Mouse (Mus musculus): ENCODE measurements around the gene Zfp462.

DNA sequence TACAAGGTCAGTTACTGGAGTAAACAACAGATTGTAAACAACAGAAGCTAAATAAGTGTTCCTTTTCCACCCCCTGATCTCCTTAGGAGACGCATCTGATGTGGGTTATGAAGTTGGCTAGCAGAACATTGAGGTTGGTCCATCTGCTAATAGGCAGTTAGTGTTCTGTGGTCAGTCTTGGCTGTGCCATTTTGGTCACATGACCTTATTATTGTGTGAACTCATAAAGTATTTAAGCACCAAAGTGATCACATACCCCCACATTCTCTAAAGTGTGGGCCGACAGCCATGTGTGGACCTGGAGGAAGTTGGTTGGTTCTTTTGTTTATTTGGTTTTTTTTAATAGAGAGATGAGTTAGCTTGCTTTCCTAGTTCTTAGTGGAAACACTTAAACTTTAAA is 39.7 kb downstream of the Zfp462 start:
- no peak for TF ChIP-seq CTCF (conservative IDR thresholded peaks at IDR 0.05; ENCODE audit: low read length)
- TF ChIP-seq POU5F1 (IDR thresholded peaks at IDR 0.05; ENCODE audit: borderline replicate concordance, low read length): no peak
- no peak for TF ChIP-seq NANOG (IDR thresholded peaks at IDR 0.05; ENCODE audit: borderline replicate concordance, low read length)
